In genomic region chr12:112101045-112101444, GRCm38 (mm10) we compare ENCODE assay signal across 15 mouse cellular contexts. TPM values are rescaled to one million over a fixed set of nuclear protein-coding genes. Genes with fewer than 3 reads are reported as not detected.
DNase-seq lines count a peak whose midpoint lies in the region; ATAC-seq and TF ChIP-seq lines count a peak whose summit lies in the region.
"Had no signal": no experiment of that assay in that cellular context is flagged by ENCODE, and none has a peak within 500 bp of the region (broad histone marks: within the 10 kb centered on the region; RNA-seq: fewer than 3 reads in every experiment).

No protein-coding gene starts in this region.

- TF ChIP-seq POLR2A in liver, adult 2 months (IDR thresholded peaks at IDR 0.05; ENCODE audit: extremely low read depth, insufficient read depth, low read length) = no peak

- H3K4me1 ChIP-seq in heart, postnatal 0 days (ENCODE audit: control insufficient read depth, insufficient read depth) = no peaks in the 10 kb centered on the region
- peaks cover 9% of the 10 kb centered on the region for H3K4me1 ChIP-seq in liver, adult 2 months (ENCODE audit: control insufficient read depth, insufficient read depth, low read length)
- 0 out of 2 replicates have a peak, but pooled peaks cover 5% of the 10 kb centered on the region for H3K4me1 ChIP-seq in liver, embryonic 12.5 days

- H3K27me3 ChIP-seq in heart, postnatal 0 days (ENCODE audit: control insufficient read depth, insufficient read depth, low read length) = peaks cover 9% of the 10 kb centered on the region; the same call in 1 of the 2 replicates
- no peaks in the 10 kb centered on the region for H3K27me3 ChIP-seq in liver, adult 2 months (ENCODE audit: control insufficient read depth, insufficient read depth, low read length)
- H3K27me3 ChIP-seq in liver, embryonic 12.5 days (replicated peaks) = peaks cover 11% of the 10 kb centered on the region; the same call in 1 of the 2 replicates

- WGBS in heart, postnatal 0 days = 39% methylated on average over 4 of the region's 4 CpGs
- WGBS in liver, adult 2 months = 31% methylated on average over 4 of the region's 4 CpGs
- 44% methylated on average over 4 of the region's 4 CpGs for whole genome bisulfite sequencing in liver, embryonic 12.5 days (ENCODE audit: insufficient replicate concordance)

- H3K36me3 ChIP-seq in heart, postnatal 0 days (replicated peaks; ENCODE audit: control insufficient read depth, insufficient read depth, low read length) = no peaks in the 10 kb centered on the region
- H3K36me3 ChIP-seq in liver, adult 2 months (ENCODE audit: control insufficient read depth, insufficient read depth, low read length) = no peaks in the 10 kb centered on the region
- H3K36me3 ChIP-seq in liver, embryonic 12.5 days = no peaks in the 10 kb centered on the region

- intact Hi-C loops in heart, postnatal 36 days (cut with DNase I) = no loop called here

- H3K27ac ChIP-seq in heart, postnatal 0 days (ENCODE audit: low read depth) = no peak overlapping the region
- peak overlapping the region; percentile 38; the same call in 1 of the 2 replicates for H3K27ac ChIP-seq in liver, adult 2 months (replicated peaks; ENCODE audit: insufficient read depth, low read depth, low read length)
- no peak overlapping the region for H3K27ac ChIP-seq in liver, embryonic 12.5 days

- TF ChIP-seq EP300 in heart, postnatal 0 days (IDR thresholded peaks at IDR 0.05; ENCODE audit: low read depth) = no peak

- H3K79me2 ChIP-seq in liver, adult 2 months (ENCODE audit: control insufficient read depth, insufficient read depth, low read length) = no peaks in the 10 kb centered on the region

- DNase-seq in heart, postnatal 0 days (ENCODE audit: low spot score) = no peak
- DNase-seq in heart, postnatal 36 days = no peak
- peak; percentile 86 for DNase-seq in liver, adult 2 months (ENCODE audit: extremely low read depth, low read depth, low spot score)
- DNase-seq in brain, adult 2 months (ENCODE audit: low read depth, low spot score) = peak; percentile 35
- peak; percentile 40 for DNase-seq in lung, postnatal 36 days
- DNase-seq in cerebellum, postnatal 14 days = no peak
- no peak for DNase-seq in gastrocnemius, postnatal 10 days
- DNase-seq: adrenal gland, adult 2 months; kidney, adult 8-10 months had no signal

- H3K4me3 ChIP-seq in heart, postnatal 0 days (ENCODE audit: low read depth, low read length) = no peak overlapping the region
- H3K4me3 ChIP-seq in liver, adult 2 months (ENCODE audit: insufficient read depth, low read depth, low read length) = no peak overlapping the region
- H3K4me3 ChIP-seq in liver, embryonic 12.5 days = no peak overlapping the region
- H3K4me3 ChIP-seq: myocyte had no signal

- peak; percentile 32 for TF ChIP-seq CTCF in heart, postnatal 0 days (IDR thresholded peaks at IDR 0.05; ENCODE audit: low read depth)
- peak; percentile 77 for TF ChIP-seq CTCF in liver, adult 2 months (IDR thresholded peaks at IDR 0.05; ENCODE audit: low read depth, low read length)

- no peak for ATAC-seq in heart, postnatal 0 days (ENCODE audit: insufficient read depth, low read depth)
- no peak for ATAC-seq in liver, embryonic 12.5 days
- ATAC-seq: CD4-positive, CD25-positive, alpha-beta regulatory T cell, adult 4 months; Patski had no signal

- H3K4me2 ChIP-seq in heart, postnatal 0 days (ENCODE audit: low read depth, low read length) = no peak overlapping the region
- H3K4me2 ChIP-seq in liver, embryonic 12.5 days = no peak overlapping the region

- no peaks in the 10 kb centered on the region for H3K9me3 ChIP-seq in heart, postnatal 0 days (replicated peaks; ENCODE audit: control insufficient read depth, low read length)
- no peaks in the 10 kb centered on the region for H3K9me3 ChIP-seq in liver, embryonic 12.5 days (replicated peaks)

- no peak overlapping the region for H3K9ac ChIP-seq in heart, postnatal 0 days (replicated peaks; ENCODE audit: low read depth, low read length)
- H3K9ac ChIP-seq in liver, adult 2 months (ENCODE audit: low read depth, low read length) = peak overlapping the region; percentile 19; the same call in 1 of the 2 replicates
- no peak overlapping the region for H3K9ac ChIP-seq in liver, embryonic 12.5 days

RNA-seq across cellular contexts. Expression of gene Aspg, which starts 5.4 kb away (rescaled TPM):
- 0.04 and 3.6 TPM in 2 replicates for total RNA-seq in heart, postnatal 0 days (2014; rRNA removed; ENCODE audit: low replicate concordance)
- 0.08 and 0.11 TPM in 2 replicates for polyA plus RNA-seq in heart, postnatal 0 days (2015; fragmentation: Nextera tagmentation; extraction: Ambion mirVana)
- under 1 TPM; 0.57 to 0.69 TPM for total RNA-seq in heart, postnatal 36 days (2021)
- total RNA-seq in liver, adult 2 months (2014; rRNA removed) = 162 and 179 TPM in 2 replicates
- polyA plus RNA-seq in liver, adult 2 months (2012; rRNA removed) = 398 and 612 TPM in 2 replicates
- 0.46 and 0.50 TPM in 2 replicates for polyA plus RNA-seq in liver, embryonic 12.5 days (2016; fragmentation: Nextera tagmentation; extraction: Ambion mirVana)
- total RNA-seq in gastrocnemius, postnatal 10 days (2021) = under 1 TPM in 1 of 2 experiments, not detected in 1; 0.38 TPM
- total RNA-seq: common myeloid progenitor, adult 5-6 weeks; megakaryocyte-erythroid progenitor cell, adult 5-6 weeks had no signal
- polyA plus RNA-seq: CD4-positive, CD25-positive, alpha-beta regulatory T cell, adult 4 months had no signal

RNA-seq across cellular contexts. Expression of gene Kif26a, which starts 45.0 kb away (rescaled TPM):
- 26.0 and 53.0 TPM in 2 replicates for total RNA-seq in heart, postnatal 0 days (2014; rRNA removed; ENCODE audit: low replicate concordance)
- polyA plus RNA-seq in heart, postnatal 0 days (2015; fragmentation: Nextera tagmentation; extraction: Ambion mirVana) = 1.9 and 2.8 TPM in 2 replicates
- total RNA-seq in heart, postnatal 36 days (2021) = 10 to 100 TPM; 13.8 to 15.5 TPM
- 0.27 and 0.28 TPM in 2 replicates for total RNA-seq in liver, adult 2 months (2014; rRNA removed)
- 0.77 and 0.84 TPM in 2 replicates for polyA plus RNA-seq in liver, adult 2 months (2012; rRNA removed)
- 0.44 and 0.51 TPM in 2 replicates for polyA plus RNA-seq in liver, embryonic 12.5 days (2016; fragmentation: Nextera tagmentation; extraction: Ambion mirVana)
- 10 to 100 TPM; 10.3 to 12.4 TPM for total RNA-seq in gastrocnemius, postnatal 10 days (2021)
- total RNA-seq: common myeloid progenitor, adult 5-6 weeks; megakaryocyte-erythroid progenitor cell, adult 5-6 weeks had no signal
- polyA plus RNA-seq: CD4-positive, CD25-positive, alpha-beta regulatory T cell, adult 4 months had no signal

Comparison
In these comparisons a context has a peak if more than half of its experiments do, and no peak if none do; other contexts are left out.
1. DNase-seq: peak in liver, adult 2 months (single experiment), brain, adult 2 months (single experiment) and lung, postnatal 36 days (single experiment); none in heart, postnatal 0 days (single experiment), heart, postnatal 36 days (0 of 2), cerebellum, postnatal 14 days (0 of 2) and gastrocnemius, postnatal 10 days (single experiment).
2. RNA of gene Aspg, which starts 5.4 kb away (total RNA-seq): 162 to 179 TPM in liver, adult 2 months; 0.04 to 3.6 TPM in heart, postnatal 0 days, 0.57 to 0.69 TPM in heart, postnatal 36 days and 0.38 TPM in gastrocnemius, postnatal 10 days; every median in the first group is over 10 times any median in the second.